Mouse (Mus musculus) adrenal gland (tissue): ENCODE data around the gene Bcl2l13.
"Not testable (repeated sequence)": the region's sequence is repeated elsewhere in the genome, so short reads cannot be mapped to it uniquely, and the experiment has no call there.

Experiments
- intact Hi-C: fragments of 180-260 bp; cut with DNase I; formaldehyde crosslinking; loops from one replicate; pipeline ENCODE4 v1.15.1; 2025
- long read RNA-seq, 2 experiments: library from polyadenylated mRNA; unstranded; transcript quantifications; one replicate each; pipeline ENCODE4 v2.0.0; 2020; ENCODE audit warnings: borderline replicate concordance in 1 of 2; ENCODE audit not compliant: insufficient replicate concordance in 1 of 2

Bcl2l13 gene
- long read RNA-seq, experiment 1, full-length matches to known transcripts = 6 of 10 reads
- long read RNA-seq, experiment 1, partial matches to known transcripts = 2 of 10 reads
- long read RNA-seq, experiment 1, other reads (novel, unspliced or antisense) = 2 of 10 reads
- long read RNA-seq, experiment 2, full-length matches to known transcripts = 2 of 6 reads
- long read RNA-seq, experiment 2, partial matches to known transcripts = 1 of 6 reads
- long read RNA-seq, experiment 2, other reads (novel, unspliced or antisense) = 3 of 6 reads

DNA sequence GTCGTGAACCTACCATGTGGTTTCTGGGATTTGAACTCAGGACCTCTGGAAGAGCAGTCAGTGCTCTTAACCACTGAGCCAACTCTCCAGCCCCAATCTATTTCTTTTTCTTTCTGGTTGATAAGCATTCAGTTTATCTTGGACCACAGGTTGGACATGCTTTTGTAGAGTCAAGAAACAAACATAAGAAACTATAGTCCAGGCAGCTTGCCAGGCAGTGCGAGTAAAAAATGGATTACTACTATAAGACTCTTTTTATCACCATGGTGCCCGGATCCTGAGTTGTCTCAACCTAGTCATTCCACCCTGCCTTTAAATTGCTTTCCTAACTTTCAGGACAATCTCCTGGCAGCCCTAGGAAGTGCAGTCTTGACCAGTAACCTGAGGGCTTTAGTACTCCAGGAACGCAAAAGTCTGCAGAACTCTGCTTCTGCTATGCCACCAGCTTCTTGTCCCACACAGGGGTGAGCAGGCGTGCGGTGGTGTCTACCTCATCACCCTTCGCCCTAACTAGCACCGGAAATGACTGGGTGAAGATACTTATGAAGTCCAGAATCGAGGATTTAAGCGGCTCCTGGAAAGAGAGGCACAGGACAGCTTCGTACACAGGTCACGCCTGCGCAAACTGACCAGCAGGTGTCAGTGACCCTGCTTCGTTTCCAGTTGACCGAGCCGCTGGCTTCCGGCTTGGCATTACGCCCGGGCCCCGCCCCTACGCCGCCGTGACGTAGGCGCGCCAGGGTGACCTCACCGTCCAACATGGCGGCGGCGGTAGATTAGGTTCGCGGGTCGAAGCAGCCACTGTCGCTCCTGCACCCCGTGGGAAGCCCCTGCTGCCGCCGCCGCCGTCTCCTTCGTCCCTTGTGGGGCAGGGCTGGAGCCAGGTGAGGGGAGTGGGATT lies at the start of gene Bcl2l13:
Gene Bcl2l13 (plus strand): TSS at position 739 of the 901 bp plus-strand sequence.
- intact Hi-C loops = loop anchor here (10.0 kb wide), 1 partner anchor 301 kb away; the partner anchor contains the start of gene Hdhd5

DNA sequence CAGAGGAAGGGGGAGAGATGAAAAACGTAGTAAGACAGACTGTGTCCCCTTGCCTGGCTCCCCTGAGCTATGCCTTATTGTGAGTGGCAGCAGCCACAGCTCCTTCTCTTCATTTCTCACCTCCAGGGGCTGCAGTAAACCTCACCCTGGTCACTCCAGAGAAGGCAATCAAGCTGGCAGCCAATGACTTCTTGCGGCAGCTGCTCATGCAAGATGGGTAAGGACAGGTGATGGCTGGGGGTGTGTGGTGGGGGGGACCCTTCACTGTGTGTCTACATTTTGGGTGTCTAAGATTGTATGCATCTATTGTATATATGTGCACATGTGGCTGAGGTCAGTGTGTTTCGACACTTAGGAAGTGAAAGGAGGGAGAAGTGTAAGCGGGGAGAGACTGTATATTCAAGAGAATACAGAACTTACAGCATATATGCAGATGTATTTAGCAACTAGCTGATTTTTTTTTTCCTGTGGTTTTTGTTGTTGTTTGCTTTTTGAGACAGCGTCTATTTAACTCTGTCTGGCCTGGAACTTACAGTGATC lies 47.9 kb upstream of the Bcl2l13 start:
- intact Hi-C loops = loop anchor here (5.0 kb wide), 1 partner anchor 34 kb away; the partner anchor contains the start of gene Atp6v1e1

DNA sequence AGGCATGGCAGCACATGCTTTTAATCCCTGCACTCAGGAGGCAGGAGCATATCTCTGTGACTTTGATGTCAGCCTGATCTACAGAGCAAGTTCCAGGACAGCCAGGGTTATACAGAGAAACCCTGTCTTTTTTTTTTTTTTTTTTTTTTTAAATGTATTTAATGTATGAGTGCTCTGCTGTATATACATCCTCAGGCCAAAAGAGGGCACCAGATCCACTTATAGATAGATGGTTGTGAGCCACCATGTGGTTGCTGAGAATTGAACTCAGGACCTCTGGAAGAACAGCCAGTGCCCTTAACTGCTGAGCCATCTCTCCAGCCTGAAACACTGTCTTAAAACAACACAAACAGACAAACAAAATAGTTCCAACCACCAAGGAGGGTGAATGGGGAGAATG lies 47.1 kb upstream of the Bcl2l13 start:
- intact Hi-C loops = loop anchor here (5.0 kb wide), 1 partner anchor 33 kb away; the partner anchor contains the start of gene Atp6v1e1

DNA sequence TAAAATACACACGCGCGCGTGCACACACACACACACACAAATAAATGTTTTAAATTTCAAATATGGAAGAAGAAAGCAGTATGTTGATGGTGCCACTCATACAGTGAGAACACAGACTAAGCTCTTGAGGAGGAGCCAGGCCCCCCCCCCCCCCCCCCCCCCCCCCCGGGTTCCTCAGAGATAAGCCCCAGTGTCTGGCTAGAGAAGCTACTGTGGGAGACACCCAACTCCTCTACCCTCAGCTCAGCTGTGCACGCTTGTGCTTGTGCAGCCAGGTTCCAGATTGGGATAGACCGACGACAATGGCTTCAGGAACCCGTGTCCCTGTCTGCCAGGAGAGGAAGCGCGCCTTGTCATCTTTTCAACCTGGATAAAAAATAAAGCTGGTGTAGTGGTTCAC lies 45.9 kb upstream of the Bcl2l13 start:
- intact Hi-C loops = no loop called here

DNA sequence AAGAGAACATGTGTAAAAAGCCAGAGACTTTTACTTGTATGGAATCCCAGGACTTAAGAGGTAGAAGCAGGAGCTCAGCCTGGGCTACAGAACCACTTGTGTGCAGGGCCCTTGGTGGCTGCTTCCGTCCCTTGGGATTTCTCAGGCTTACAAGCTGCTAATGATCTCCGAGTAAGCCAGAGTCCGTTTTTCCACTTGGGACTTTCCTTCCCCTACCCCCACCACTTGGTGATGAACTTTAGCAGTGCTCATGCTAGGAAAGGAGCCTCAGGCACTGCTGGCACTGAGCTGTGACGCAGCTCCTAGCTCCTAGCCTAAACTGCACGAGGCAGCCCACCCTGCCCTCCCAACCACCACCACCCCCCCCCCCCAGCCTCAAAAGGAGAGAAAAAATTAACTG lies 45.3 kb upstream of the Bcl2l13 start:
- intact Hi-C loops = no loop called here

DNA sequence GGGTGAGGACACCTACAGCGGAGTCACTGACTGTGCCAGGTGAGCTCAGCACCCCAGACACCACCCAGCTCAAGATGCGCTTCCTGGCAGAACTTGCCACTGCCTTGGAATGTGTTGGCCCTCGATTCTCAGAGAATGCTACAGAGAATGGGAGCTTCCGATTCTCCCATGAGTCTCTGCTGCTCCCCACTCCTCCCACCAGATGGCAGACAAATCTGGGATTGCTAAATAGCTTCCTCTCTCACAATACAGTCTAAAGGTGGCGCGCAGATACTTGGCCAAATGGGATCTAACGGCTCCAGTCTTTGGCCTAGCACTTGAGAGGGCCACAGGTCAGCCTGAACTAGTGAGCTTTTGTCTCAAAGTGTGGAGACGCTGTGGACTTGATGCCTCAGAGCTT lies 43.1 kb upstream of the Bcl2l13 start:
- intact Hi-C loops = no loop called here

DNA sequence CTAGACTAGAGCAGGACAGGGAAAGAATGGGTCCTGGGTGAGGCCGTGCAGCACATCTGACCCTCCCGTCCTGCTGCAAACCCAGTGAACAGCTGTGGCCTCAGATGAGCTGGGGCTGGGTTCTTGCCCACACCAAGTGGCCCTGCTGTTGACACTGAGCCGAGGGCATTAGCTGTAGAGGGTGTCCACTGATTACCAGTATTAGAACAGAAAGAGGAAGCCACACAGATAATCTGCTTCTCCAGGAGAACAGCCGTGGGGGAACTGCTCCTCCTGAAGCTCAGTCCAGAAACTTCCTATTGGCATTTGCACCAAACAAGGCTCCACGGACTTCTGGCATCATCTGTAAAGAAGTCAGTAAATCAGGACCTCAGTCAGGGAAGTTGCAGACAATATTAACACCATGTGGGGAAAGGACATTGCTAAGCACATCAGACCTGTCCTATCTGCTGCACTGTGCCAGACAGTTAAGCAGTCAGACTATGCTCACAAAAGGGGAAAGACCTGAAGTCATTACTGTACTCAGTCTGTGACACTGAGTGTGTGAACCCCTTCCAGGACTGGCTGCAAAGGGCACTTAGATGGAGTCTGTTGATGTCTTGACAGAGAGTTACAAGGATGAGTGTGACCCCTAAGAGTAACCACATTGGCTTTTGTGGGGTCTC lies 40.5 kb upstream of the Bcl2l13 start:
- intact Hi-C loops = no loop called here

DNA sequence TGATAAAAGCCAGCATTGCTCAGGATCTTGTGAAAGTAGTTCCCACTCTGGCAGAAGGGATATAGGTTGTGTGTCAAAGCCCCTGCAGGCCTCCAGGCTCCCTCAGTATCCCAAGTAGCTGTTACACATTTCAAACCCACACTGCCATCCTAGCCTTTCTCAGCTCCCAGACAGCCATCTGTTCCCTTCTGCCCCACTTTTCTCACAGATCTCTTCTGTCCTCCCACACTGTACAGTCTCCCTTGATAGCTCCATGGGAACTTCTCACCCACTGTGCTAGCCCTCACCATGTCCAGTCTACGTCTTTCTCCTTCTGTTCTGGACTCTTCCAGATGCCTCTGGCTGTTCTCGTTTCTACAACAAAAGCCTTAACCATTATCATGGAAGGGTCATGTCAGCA lies 39.9 kb upstream of the Bcl2l13 start:
- intact Hi-C loops = no loop called here

DNA sequence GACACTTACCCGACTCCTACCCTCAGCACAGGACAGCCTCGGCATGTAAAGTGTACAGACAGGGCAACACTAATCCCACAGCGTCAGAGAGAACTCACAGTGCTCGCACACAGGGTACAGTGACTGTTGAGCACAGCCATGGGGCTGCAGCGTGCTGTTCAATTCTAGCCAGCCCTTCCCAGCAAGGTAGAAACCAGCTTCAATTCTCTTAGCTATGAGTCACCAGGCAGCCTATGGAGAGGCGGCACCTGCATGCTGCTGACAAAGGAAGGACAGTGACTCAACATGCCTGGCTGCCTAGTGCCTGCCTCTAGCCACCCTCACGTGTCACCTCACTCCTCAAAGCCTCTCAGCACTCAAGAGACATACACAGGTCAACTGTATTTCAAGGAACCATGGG lies 38.0 kb upstream of the Bcl2l13 start:
- intact Hi-C loops = no loop called here

DNA sequence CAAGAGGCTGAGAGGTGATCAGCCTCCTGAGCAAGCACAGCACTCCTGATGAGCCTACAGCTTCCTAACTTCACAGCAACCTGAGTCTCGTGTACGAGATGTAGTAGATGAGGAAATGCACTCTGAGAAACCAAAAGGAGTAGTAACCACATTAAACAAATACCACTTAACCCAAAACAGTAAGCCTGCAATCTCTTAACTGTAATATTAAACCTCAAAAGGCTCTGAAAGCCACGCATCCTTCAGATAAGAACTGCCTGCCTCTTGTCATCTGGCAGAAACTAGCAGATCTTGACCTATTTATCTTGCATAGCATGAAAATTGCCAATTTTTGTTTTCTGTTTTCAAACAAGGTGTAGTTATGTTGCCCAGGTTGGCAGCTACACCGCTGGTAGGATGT lies 37.1 kb upstream of the Bcl2l13 start:
- intact Hi-C loops = no loop called here

DNA sequence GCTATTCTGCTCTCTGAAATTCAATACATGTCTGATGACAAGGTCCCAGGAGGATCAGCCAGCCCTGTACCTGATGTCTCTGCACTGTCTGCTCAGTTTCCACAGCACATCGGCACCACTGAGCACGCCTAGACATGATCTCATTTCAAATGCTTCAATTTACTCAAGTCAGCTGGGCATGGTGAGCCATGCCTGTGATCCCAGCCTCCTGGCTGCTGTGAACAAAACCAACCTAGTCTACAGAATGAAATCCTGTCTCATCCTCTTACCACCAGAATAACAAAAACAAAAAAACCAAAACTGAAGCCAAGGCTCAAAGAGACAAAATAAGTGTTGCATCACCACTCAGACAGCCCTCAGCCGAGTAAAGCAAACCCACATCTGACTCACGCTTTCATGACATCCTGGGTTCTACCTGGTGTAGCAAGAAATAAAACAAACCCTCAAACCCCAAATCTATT lies 36.4 kb upstream of the Bcl2l13 start:
- intact Hi-C loops = no loop called here

DNA sequence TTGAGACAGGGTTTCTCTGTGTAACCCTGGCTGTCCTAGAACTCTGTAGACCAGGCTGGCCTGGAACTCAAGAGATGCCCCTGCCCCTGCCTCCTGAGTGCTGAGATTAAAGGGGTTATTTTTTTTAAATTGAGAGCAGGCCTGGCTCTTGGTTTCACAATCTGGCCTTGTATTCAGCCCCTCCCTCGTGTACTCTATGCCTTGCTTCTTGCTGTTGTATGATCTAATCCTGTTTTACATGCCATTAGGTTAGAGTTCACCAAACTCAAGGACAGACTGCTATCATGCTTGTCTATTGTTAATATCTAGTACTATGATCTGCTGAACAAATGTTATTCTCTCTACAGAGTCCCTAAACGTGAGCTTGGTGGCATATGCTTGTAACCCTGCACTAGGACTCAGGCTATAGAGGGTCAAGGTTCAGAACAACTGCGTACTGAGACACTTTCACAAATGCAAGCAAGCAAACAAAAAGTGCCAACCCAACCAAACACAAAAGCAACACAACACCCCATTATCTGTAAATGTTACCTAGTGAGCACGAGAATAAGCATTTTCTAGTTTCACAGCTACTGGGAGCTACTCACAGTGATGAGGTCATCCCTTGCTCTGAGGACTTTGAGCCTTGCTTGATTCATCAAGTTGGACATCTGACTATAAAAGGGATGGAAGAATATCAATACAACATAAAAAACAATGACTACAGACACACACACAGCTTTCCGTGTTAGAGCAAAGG lies 28.8 kb upstream of the Bcl2l13 start:
- intact Hi-C loops = no loop called here

DNA sequence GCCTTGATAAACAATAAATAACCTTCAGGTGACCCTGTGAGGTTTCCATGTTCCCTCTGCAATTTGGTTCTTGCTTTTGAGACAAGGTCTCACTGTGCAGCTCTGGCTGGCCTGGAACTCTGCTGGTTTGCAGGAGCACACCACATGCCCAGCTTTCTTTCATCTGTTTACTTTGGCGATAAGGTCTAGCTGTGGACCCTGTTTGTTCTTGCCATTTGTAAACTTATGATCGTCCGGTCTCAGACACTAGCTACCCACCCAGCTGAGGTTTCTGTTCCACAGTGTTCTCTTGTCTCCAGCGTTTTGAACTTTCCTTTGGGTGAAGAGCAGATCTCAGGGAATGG lies 28.3 kb upstream of the Bcl2l13 start:
- intact Hi-C loops = no loop called here

DNA sequence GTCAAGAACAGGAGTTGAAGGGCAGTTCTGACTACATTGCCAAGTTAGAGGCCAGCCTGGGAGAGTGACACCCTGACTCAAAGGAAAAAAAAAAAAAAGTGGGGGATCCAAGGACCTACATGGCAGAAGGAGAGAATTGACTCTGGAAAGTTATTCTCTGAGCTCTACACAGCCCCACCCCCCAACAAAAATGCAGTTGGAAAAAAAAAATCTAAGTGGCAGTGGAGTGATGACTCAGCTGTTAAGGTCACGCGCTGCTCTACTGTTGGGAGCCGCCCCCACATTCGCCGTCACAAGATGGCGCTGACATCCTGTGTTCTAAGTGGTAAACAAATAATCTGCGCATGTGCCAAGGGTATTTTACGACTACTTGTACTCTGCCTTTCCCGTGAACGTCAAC lies 24.0 kb upstream of the Bcl2l13 start:
- intact Hi-C loops = not testable (repeated sequence)

DNA sequence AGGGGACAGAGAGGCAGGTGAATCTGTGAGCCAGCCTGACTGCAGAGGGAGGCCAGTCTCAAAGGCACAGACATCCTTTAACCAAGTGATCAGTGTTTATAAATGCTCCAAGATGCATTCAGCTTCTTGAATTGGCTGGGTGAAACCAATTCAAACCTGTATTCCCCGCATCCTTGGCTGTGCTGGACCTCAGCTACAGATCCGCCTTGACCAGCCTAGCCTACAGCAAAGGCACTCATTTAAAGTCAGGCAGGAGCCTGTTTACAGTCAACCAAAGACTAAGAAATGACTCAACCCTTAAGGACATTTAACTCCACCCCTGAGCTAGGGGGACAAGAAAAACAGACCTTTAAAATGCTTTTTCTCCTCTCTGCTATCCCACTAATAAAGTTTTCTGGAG lies 16.7 kb upstream of the Bcl2l13 start:
- intact Hi-C loops = no loop called here

DNA sequence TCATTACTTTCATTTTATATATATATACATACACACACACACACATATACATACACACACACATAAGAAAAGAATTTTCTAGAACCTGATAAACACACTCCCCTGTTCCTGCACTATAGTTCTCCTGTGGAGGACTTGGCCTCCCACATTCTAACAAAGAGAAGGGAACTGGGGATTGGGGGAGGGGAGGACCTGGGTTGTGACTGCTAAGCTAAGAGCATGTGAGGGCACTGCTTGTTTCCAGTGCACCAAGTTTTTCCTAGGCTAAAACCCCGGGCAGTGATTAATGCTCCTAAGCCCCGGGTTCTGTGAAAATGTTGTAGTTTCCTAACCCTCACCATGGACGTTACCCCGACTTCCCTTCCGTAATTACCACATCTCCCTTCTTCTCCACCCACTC lies 15.9 kb upstream of the Bcl2l13 start:
- intact Hi-C loops = loop anchor here (5.0 kb wide), 1 partner anchor 33 kb away; no protein-coding TSS in a partner anchor

DNA sequence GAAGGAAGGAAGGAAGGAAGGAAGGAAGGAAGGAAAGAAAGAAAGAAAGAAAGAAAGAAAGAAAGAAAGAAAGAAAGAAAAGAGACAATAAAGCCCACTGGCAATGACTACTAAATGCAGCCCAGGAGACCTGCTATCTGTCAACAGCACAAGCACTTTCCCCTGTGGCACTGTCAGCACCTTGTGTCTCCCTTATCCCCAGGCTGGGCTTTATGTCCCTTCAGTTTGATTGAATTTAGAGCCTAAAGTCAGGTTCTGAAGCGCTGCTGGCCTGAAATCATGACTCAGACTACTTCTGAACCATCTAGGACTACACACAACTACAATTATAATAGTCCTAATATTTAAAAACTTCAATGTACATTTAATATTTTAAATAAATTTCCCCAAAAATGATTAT lies 15.1 kb upstream of the Bcl2l13 start:
- intact Hi-C loops = loop anchor here (5.0 kb wide), 1 partner anchor 34 kb away; no protein-coding TSS in a partner anchor

DNA sequence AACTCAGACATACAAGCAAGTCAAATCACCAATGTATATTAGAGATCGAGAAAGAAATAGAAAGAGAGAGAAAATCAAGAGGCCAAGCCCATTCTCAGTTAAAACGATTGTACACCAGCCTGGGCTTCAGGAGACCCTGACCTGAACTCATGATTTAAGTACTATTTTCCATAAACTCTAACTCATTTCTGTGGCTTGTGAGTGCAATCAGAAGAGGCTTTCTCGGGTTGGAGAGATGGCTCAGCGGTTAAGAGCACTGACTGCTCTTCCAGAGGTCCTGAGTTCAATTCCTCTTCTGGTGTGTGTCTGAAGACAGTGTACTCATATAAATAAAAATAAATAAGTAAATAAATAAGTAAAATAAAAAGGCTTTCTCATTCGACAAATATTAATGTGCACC lies 14.3 kb upstream of the Bcl2l13 start:
- intact Hi-C loops = loop anchor here (5.0 kb wide), 1 partner anchor 34 kb away; no protein-coding TSS in a partner anchor

DNA sequence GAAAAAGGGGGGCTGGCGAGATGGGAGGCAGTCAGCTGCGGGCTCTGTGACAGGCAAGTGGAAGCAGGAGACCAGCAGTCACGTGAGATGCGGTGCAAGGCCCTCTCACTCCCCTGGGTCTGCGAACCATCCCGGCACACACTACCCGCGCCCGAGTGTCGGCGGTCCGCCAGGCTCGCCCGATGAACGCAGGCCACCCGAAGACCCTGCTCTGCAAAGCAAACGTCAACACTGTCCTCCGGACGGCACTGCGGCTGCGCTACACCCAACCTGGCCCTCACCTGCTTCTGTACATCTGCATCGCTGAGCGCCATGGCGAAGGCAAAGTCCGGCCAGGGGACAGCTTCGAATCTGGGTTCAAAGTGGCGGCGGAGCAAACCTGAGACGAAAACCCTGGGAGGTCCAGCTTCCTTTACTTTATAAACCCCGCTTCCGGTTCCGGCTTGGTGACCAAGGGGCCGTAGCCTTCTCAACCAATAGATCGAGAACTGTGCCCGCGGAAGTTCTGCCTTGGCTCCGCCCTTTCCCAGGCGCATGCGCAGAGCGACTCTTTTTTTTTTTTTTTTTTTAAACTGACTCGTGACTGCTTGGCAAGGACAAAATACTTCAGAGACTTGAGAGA lies 13.6 kb upstream of the Bcl2l13 start, which contains the start of gene Atp6v1e1:
Gene Atp6v1e1 (minus strand): TSS at position 487 of the 622 bp plus-strand sequence.
- intact Hi-C loops = loop anchor here (5.0 kb wide), 1 partner anchor 35 kb away; no protein-coding TSS in a partner anchor
